Mouse (Mus musculus): Measurements from ENCODE around the gene Mlh1. TPM values are rescaled to one million over a fixed set of nuclear protein-coding genes. Genes with fewer than 3 reads are reported as not detected.

Gene Mlh1
- polyA plus RNA-seq, 1 experiment from 2014 or later: 49.8 TPM

GRCm38 (mm10) chr9:111237726-111238125, 33.9 kb downstream of the Mlh1 start:
- Histone ChIP-seq H3K27me3 (ENCODE audit: low read depth, poor library complexity, severe bottlenecking) (no peaks in the 10 kb centered on the region), H3K4me3 (no peak overlapping the region), H3K9me3 (replicated peaks) (no peaks in the 10 kb centered on the region), H3K36me3 (peaks cover 97% of the 10 kb centered on the region), H3K27ac (no peak overlapping the region), H3K4me1 (no peaks in the 10 kb centered on the region)
- no peak for DNase-seq (ENCODE audit: low spot score)

- Histone ChIP-seq H3K27ac (no peak overlapping the region), H3K4me1 (no peaks in the 10 kb centered on the region), H3K4me3 (no peak overlapping the region), H3K27me3 (ENCODE audit: low read depth, poor library complexity, severe bottlenecking) (no peaks in the 10 kb centered on the region), H3K9me3 (replicated peaks) (no peaks in the 10 kb centered on the region), H3K36me3 (peaks cover 93% of the 10 kb centered on the region)
- 90% methylated on average over 9 of the region's 9 CpGs for WGBS
- no peak for DNase-seq (ENCODE audit: low spot score)
These were observed 36.9 kb downstream of the Mlh1 start for GRCm38 (mm10) chr9:111234701-111235100.

- no peak overlapping the region for H3K4me3 ChIP-seq
- WGBS: 68% methylated on average over 5 of the region's 5 CpGs
- no peaks in the 10 kb centered on the region for H3K9me3 ChIP-seq (replicated peaks)
- no peaks in the 10 kb centered on the region for H3K4me1 ChIP-seq
- H3K27me3 ChIP-seq (ENCODE audit: low read depth, poor library complexity, severe bottlenecking): no peaks in the 10 kb centered on the region
- no peak overlapping the region for H3K27ac ChIP-seq
- no peak for DNase-seq (ENCODE audit: low spot score)
- peaks cover 93% of the 10 kb centered on the region for H3K36me3 ChIP-seq
These were observed 43.1 kb downstream of the Mlh1 start for GRCm38 (mm10) chr9:111228446-111228845.

GRCm38 (mm10) chr9:111223406-111223805, 48.2 kb downstream of the Mlh1 start:
- H3K4me1 ChIP-seq: no peaks in the 10 kb centered on the region
- no peaks in the 10 kb centered on the region for H3K27me3 ChIP-seq (ENCODE audit: low read depth, poor library complexity, severe bottlenecking)
- DNase-seq (ENCODE audit: low spot score): no peak
- no peak overlapping the region for H3K27ac ChIP-seq
- H3K4me3 ChIP-seq: no peak overlapping the region
- H3K36me3 ChIP-seq: peaks cover 85% of the 10 kb centered on the region
- 92% methylated on average over 5 of the region's 5 CpGs for WGBS
- H3K9me3 ChIP-seq (replicated peaks): no peaks in the 10 kb centered on the region

GRCm38 (mm10) chr9:111221580-111221979, 50.0 kb downstream of the Mlh1 start:
- DNase-seq (ENCODE audit: low spot score): no peak
- no peaks in the 10 kb centered on the region for H3K9me3 ChIP-seq (replicated peaks)
- no peaks in the 10 kb centered on the region for H3K27me3 ChIP-seq (ENCODE audit: low read depth, poor library complexity, severe bottlenecking)
- peaks cover 76% of the 10 kb centered on the region for H3K36me3 ChIP-seq
- H3K4me3 ChIP-seq: no peak overlapping the region
- H3K4me1 ChIP-seq: no peaks in the 10 kb centered on the region
- 91% methylated on average over 1 of the region's 1 CpGs for WGBS
- H3K27ac ChIP-seq: no peak overlapping the region

- H3K27me3 ChIP-seq (ENCODE audit: low read depth, poor library complexity, severe bottlenecking): no peaks in the 10 kb centered on the region
- peaks cover 71% of the 10 kb centered on the region for H3K36me3 ChIP-seq
- 0 out of 2 replicates have a peak, but pooled peaks cover 1% of the 10 kb centered on the region for H3K4me1 ChIP-seq
- no peak overlapping the region for H3K27ac ChIP-seq
- H3K9me3 ChIP-seq (replicated peaks): no peaks in the 10 kb centered on the region
- DNase-seq (ENCODE audit: low spot score): no peak
- WGBS: 94% methylated on average over 5 of the region's 5 CpGs
- H3K4me3 ChIP-seq: no peak overlapping the region
These were observed 51.0 kb downstream of the Mlh1 start for GRCm38 (mm10) chr9:111220551-111221080.

GRCm38 (mm10) chr9:111216424-111216823, 55.2 kb downstream of the Mlh1 start:
- no peak overlapping the region for H3K27ac ChIP-seq
- H3K4me1 ChIP-seq: peaks cover 19% of the 10 kb centered on the region
- DNase-seq (ENCODE audit: low spot score): no peak
- H3K27me3 ChIP-seq (ENCODE audit: low read depth, poor library complexity, severe bottlenecking): no peaks in the 10 kb centered on the region
- peaks cover 38% of the 10 kb centered on the region for H3K36me3 ChIP-seq
- no peaks in the 10 kb centered on the region for H3K9me3 ChIP-seq (replicated peaks)
- no peak overlapping the region for H3K4me3 ChIP-seq

- peaks cover 19% of the 10 kb centered on the region for H3K4me1 ChIP-seq
- 76% methylated on average over 6 of the region's 6 CpGs for WGBS
- H3K36me3 ChIP-seq: peaks cover 22% of the 10 kb centered on the region
- no peaks in the 10 kb centered on the region for H3K27me3 ChIP-seq (ENCODE audit: low read depth, poor library complexity, severe bottlenecking)
- no peak for DNase-seq (ENCODE audit: low spot score)
- H3K27ac ChIP-seq: no peak overlapping the region
- no peak overlapping the region for H3K4me3 ChIP-seq
- H3K9me3 ChIP-seq (replicated peaks): no peaks in the 10 kb centered on the region
These were observed 58.1 kb downstream of the Mlh1 start for GRCm38 (mm10) chr9:111213501-111213900.

- peaks cover 19% of the 10 kb centered on the region for H3K4me1 ChIP-seq
- H3K4me3 ChIP-seq: no peak overlapping the region
- 72% methylated on average over 10 of the region's 10 CpGs for WGBS
- H3K36me3 ChIP-seq: peaks cover 19% of the 10 kb centered on the region
- DNase-seq (ENCODE audit: low spot score): no peak
- no peaks in the 10 kb centered on the region for H3K9me3 ChIP-seq (replicated peaks)
- H3K27me3 ChIP-seq (ENCODE audit: low read depth, poor library complexity, severe bottlenecking): no peaks in the 10 kb centered on the region
- H3K27ac ChIP-seq: no peak overlapping the region
These were observed 60.2 kb downstream of the Mlh1 start for GRCm38 (mm10) chr9:111211122-111212041.

- no peaks in the 10 kb centered on the region for H3K27me3 ChIP-seq (ENCODE audit: low read depth, poor library complexity, severe bottlenecking)
- H3K27ac ChIP-seq: no peak overlapping the region
- H3K36me3 ChIP-seq: peaks cover 22% of the 10 kb centered on the region
- no peak for DNase-seq (ENCODE audit: low spot score)
- no peaks in the 10 kb centered on the region for H3K9me3 ChIP-seq (replicated peaks)
- 89% methylated on average over 4 of the region's 4 CpGs for WGBS
- peaks cover 16% of the 10 kb centered on the region for H3K4me1 ChIP-seq
- H3K4me3 ChIP-seq: no peak overlapping the region
These were observed 61.2 kb downstream of the Mlh1 start for GRCm38 (mm10) chr9:111210412-111210811.

- Histone ChIP-seq H3K9me3 (replicated peaks) (no peaks in the 10 kb centered on the region), H3K36me3 (peaks cover 16% of the 10 kb centered on the region)
- 95% methylated on average over 7 of the region's 7 CpGs for WGBS
These were observed 62.4 kb downstream of the Mlh1 start for GRCm38 (mm10) chr9:111209158-111209699.

GRCm38 (mm10) chr9:111208185-111208584, 63.4 kb downstream of the Mlh1 start:
- WGBS: 95% methylated on average over 3 of the region's 3 CpGs
- Histone ChIP-seq H3K36me3 (peaks cover 15% of the 10 kb centered on the region), H3K4me3 (no peak overlapping the region), H3K4me1 (peaks cover 3% of the 10 kb centered on the region; the same call in 1 of the 2 replicates), H3K27ac (no peak overlapping the region), H3K27me3 (ENCODE audit: low read depth, poor library complexity, severe bottlenecking) (no peaks in the 10 kb centered on the region), H3K9me3 (replicated peaks) (no peaks in the 10 kb centered on the region)
- DNase-seq (ENCODE audit: low spot score): no peak

More at GRCm38 (mm10) chr9:111209158-111209699, 62.4 kb downstream of the Mlh1 start:
- Histone ChIP-seq H3K27me3 (ENCODE audit: low read depth, poor library complexity, severe bottlenecking) (no peaks in the 10 kb centered on the region), H3K4me3 (no peak overlapping the region), H3K27ac (no peak overlapping the region), H3K4me1 (peaks cover 8% of the 10 kb centered on the region; the same call in 1 of the 2 replicates)
- no peak for DNase-seq (ENCODE audit: low spot score)

- no peaks in the 10 kb centered on the region for H3K9me3 ChIP-seq (replicated peaks)
- H3K27me3 ChIP-seq (ENCODE audit: low read depth, poor library complexity, severe bottlenecking): no peaks in the 10 kb centered on the region
- H3K4me3 ChIP-seq: no peak overlapping the region
- no peaks in the 10 kb centered on the region for H3K4me1 ChIP-seq
- WGBS: 47% methylated on average over 3 of the region's 3 CpGs
- no peak for DNase-seq (ENCODE audit: low spot score)
- H3K27ac ChIP-seq: no peak overlapping the region
- peaks cover 17% of the 10 kb centered on the region for H3K36me3 ChIP-seq
These were observed 63.9 kb downstream of the Mlh1 start for GRCm38 (mm10) chr9:111207683-111208082.

Measured in limb, embryonic 10.5 days (tissue).